Mouse (Mus musculus) E14TG2a.4 (cell line): ENCODE measurements around the gene Tchp.

Experiments used
- CTCF ChIP-seq: conservative IDR thresholded peaks from 2 replicates; pipeline ENCODE4 v1.5.1; 2014; ENCODE audit warnings: low read length
- NANOG ChIP-seq: IDR thresholded peaks from 2 replicates; pipeline ENCODE4 v1.6.1; 2014; ENCODE audit warnings: borderline replicate concordance, low read length, mixed read lengths
- POU5F1 ChIP-seq: IDR thresholded peaks from 2 replicates; pipeline ENCODE4 v1.6.1; 2014; ENCODE audit warnings: low read length, borderline replicate concordance

- TF ChIP-seq CTCF (no peak), POU5F1 (no peak), NANOG (no peak)
Measured at GRCm38 (mm10) chr5:114753384-114753783, 45.8 kb downstream of the Tchp start.
